Mouse (Mus musculus) liver, postnatal 0 days (tissue): ENCODE results near the gene Tctex1d2. TPM values are rescaled to one million over a fixed set of nuclear protein-coding genes. Genes with fewer than 3 reads are reported as not detected.

ENCODE experiments used
- ATAC-seq: fragments of 200-750 bp; cut with Nextera tagmentation; 2 replicates; pipeline ENCODE4 v1.8.0; 2017; ENCODE audit warnings: mild to moderate bottlenecking, moderate library complexity
- DNase-seq: peaks from one replicate; pipeline ENCODE4 v3.0.0-alpha.2; 2016
- H3K27ac ChIP-seq: fragments of 300-500 bp; sonication (generic); 2 replicates; pipeline ENCODE4 v1.5.1; 2014; ENCODE audit warnings: antibody characterized with exemption, moderate library complexity, mild to moderate bottlenecking, low read depth
- H3K27me3 ChIP-seq: fragments of 300-500 bp; sonication (generic); 2 replicates; pipeline ENCODE4 v1.6.1; 2014; ENCODE audit warnings: low read length, control low read depth, mixed read lengths; ENCODE audit not compliant: insufficient read depth
- H3K36me3 ChIP-seq: fragments of 300-500 bp; sonication (generic); replicated peaks from 2 replicates; pipeline ENCODE4 v1.6.1; 2014; ENCODE audit warnings: mild to moderate bottlenecking, control low read depth, low read length, moderate library complexity, mixed read lengths; ENCODE audit not compliant: insufficient read depth
- H3K4me1 ChIP-seq: fragments of 300-500 bp; sonication (generic); 2 replicates; pipeline ENCODE4 v1.6.1; 2014; ENCODE audit warnings: antibody characterized with exemption, mild to moderate bottlenecking, control low read depth; ENCODE audit not compliant: insufficient read depth
- H3K4me2 ChIP-seq: fragments of 300-500 bp; sonication (generic); 2 replicates; pipeline ENCODE4 v1.6.1; 2014; ENCODE audit warnings: low read depth, mild to moderate bottlenecking, low read length, moderate library complexity, mixed read lengths
- H3K4me3 ChIP-seq: fragments of 300-500 bp; sonication (generic); 2 replicates; pipeline ENCODE4 v1.5.1; 2014; ENCODE audit warnings: low read depth, low read length
- H3K9ac ChIP-seq: fragments of 300-500 bp; sonication (generic); replicated peaks from 2 replicates; pipeline ENCODE4 v1.6.1; 2014; ENCODE audit warnings: mild to moderate bottlenecking, moderate library complexity
- H3K9me3 ChIP-seq: fragments of 300-500 bp; sonication (generic); 2 replicates; pipeline ENCODE4 v1.6.1; 2016; ENCODE audit warnings: mild to moderate bottlenecking, control low read depth, low read length, mixed read lengths
- CTCF ChIP-seq: sonication (generic); IDR thresholded peaks from 2 replicates; pipeline ENCODE4 v1.5.1; 2016; ENCODE audit warnings: antibody characterized with exemption, low read depth
- EP300 ChIP-seq: IDR thresholded peaks from 2 replicates; pipeline ENCODE4 v1.6.1; 2016; ENCODE audit warnings: antibody characterized with exemption, low read depth, mild to moderate bottlenecking
- WGBS: fragments of 180-500 bp; shearing (Covaris S2); extraction: QIAGEN DNeasy Blood & Tissue Kit; methylation state at CpG from one replicate; pipeline ENCODE4 v1.1.7; 2014; ENCODE audit not compliant: insufficient replicate concordance; 5-methylcytosine and 5-hydroxymethylcytosine counted together
- polyA plus RNA-seq: library from polyadenylated mRNA; unstranded; fragments of >200 nt; fragmentation: Nextera tagmentation; extraction: Ambion mirVana; gene quantifications from 2 replicates; pipeline ENCODE4 v1.2.1, GENCODE M21; 2015

The Tctex1d2 gene
- polyA plus RNA-seq, 1 experiment from 2014 or later, result 6.6 TPM

DNA sequence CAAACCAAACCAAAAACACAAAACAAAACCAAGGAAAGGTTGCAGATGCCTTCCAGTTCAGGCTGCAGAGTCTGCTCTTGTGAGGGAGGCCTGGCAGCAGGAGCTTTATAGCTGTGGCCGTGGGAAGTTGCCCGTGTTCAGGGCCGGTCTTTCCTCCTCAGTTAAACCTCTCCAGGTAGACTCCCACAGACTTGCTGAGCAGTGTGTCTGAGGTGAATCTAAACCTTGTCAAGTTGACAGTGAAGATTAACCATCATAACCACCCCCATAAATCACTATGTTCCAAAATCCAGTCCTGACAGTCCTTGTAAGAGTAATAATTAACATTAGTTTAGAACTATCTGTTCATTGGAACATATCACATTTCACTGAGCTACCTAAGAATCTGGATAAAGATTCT lies 8.0 kb downstream of the Tctex1d2 start:
- 90% methylated on average over 3 of the region's 3 CpGs for WGBS
- no peaks in the 10 kb centered on the region for H3K9me3 ChIP-seq
- no peak overlapping the region for H3K9ac ChIP-seq

GRCm38 (mm10) chr16:32430474-32431046 lies 11.1 kb downstream of the Tctex1d2 start, which contains the start of gene Pcyt1a:
Pcyt1a (plus strand) TSS chr16:32430921.
- DNase-seq, result peak; percentile 95
- TF ChIP-seq EP300 (peak; percentile 36; the same call in 1 of the 2 replicates), CTCF (peak; percentile 49)
- H3K9ac ChIP-seq, result peak within 1 kb of the TSS; percentile 98
- H3K27ac ChIP-seq, result peak within 1 kb of the TSS; percentile 96
- peak within 1 kb of the TSS; percentile 90 for H3K4me2 ChIP-seq
- peak; percentile 96 for ATAC-seq
- H3K4me1 ChIP-seq, result peaks cover 36% of the 10 kb centered on the region
- H3K4me3 ChIP-seq, result peak within 1 kb of the TSS; percentile 95
- under 1% methylated on average over 54 of the region's 54 CpGs for WGBS
- no peaks in the 10 kb centered on the region for H3K36me3 ChIP-seq
- no peaks in the 10 kb centered on the region for H3K9me3 ChIP-seq
- H3K27me3 ChIP-seq, result no peaks in the 10 kb centered on the region

More for the DNA sequence above, 8.0 kb downstream of the Tctex1d2 start:
- ATAC-seq, result no peak
- TF ChIP-seq EP300 (no peak), CTCF (no peak)
- DNase-seq, result no peak
- H3K4me2 ChIP-seq, result no peak overlapping the region
- no peak overlapping the region for H3K27ac ChIP-seq
- H3K4me3 ChIP-seq, result no peak overlapping the region
- peaks cover 15% of the 10 kb centered on the region for H3K4me1 ChIP-seq
- no peaks in the 10 kb centered on the region for H3K27me3 ChIP-seq
- no peaks in the 10 kb centered on the region for H3K36me3 ChIP-seq

- Histone ChIP-seq H3K36me3 (no peaks in the 10 kb centered on the region), H3K4me3 (peak overlapping the region; percentile 95), H3K27me3 (no peaks in the 10 kb centered on the region), H3K4me1 (peaks cover 36% of the 10 kb centered on the region), H3K27ac (peak overlapping the region; percentile 96), H3K9ac (peak overlapping the region; percentile 98), H3K9me3 (no peaks in the 10 kb centered on the region), H3K4me2 (peak overlapping the region; percentile 90)
- ATAC-seq (peak; percentile 68), DNase-seq (peak; percentile 71)
- TF ChIP-seq CTCF, result no peak
- TF ChIP-seq EP300, result peak; percentile 1; the same call in 1 of the 2 replicates
- under 1% methylated on average over 28 of the region's 28 CpGs for WGBS
These were observed 11.6 kb downstream of the Tctex1d2 start for GRCm38 (mm10) chr16:32431047-32431591.

GRCm38 (mm10) chr16:32431926-32432325 lies 12.4 kb downstream of the Tctex1d2 start:
- peaks cover 36% of the 10 kb centered on the region for H3K4me1 ChIP-seq
- H3K9ac ChIP-seq, result peak overlapping the region; percentile 98
- peak overlapping the region; percentile 90 for H3K4me2 ChIP-seq
- WGBS, result 77% methylated on average over 1 of the region's 1 CpGs
- H3K27me3 ChIP-seq, result no peaks in the 10 kb centered on the region
- no peaks in the 10 kb centered on the region for H3K9me3 ChIP-seq
- DNase-seq (no peak), ATAC-seq (no peak)
- TF ChIP-seq CTCF (no peak), EP300 (no peak)
- H3K36me3 ChIP-seq, result no peaks in the 10 kb centered on the region
- peak overlapping the region; percentile 96 for H3K27ac ChIP-seq
- H3K4me3 ChIP-seq, result peak overlapping the region; percentile 95

DNA sequence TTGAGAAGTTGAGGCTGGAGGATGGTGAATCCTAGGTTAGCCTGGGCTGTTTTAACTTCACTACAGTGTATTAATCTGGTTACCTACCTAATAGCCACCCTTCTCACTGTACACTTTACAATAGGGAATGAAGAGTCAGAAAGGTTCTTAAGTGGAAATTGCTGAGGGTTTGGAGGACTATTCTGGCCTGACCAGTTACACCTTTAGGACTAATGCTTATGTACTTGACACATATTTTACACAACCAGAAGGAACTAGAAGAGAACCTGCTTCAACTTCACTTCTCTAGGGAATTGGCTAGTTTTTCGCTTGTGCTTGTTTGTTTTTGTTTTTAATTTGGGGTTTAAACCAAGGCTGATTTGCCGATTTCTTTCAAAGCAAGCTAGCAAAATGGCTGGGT lies 13.6 kb downstream of the Tctex1d2 start:
- whole genome bisulfite sequencing, result 80% methylated on average over 2 of the region's 2 CpGs
- ATAC-seq (no peak), DNase-seq (no peak)
- 0 out of 2 replicates have a peak overlapping the region, but pooled peaks have one; percentile 13 for H3K27ac ChIP-seq
- H3K27me3 ChIP-seq, result no peaks in the 10 kb centered on the region
- TF ChIP-seq CTCF, result no peak
- TF ChIP-seq EP300, result no peak
- H3K4me3 ChIP-seq, result no peak overlapping the region
- no peak overlapping the region for H3K9ac ChIP-seq
- peaks cover 38% of the 10 kb centered on the region for H3K4me1 ChIP-seq
- no peaks in the 10 kb centered on the region for H3K9me3 ChIP-seq
- peak overlapping the region; percentile 90 for H3K4me2 ChIP-seq
- H3K36me3 ChIP-seq, result 0 out of 2 replicates have a peak, but pooled peaks cover 5% of the 10 kb centered on the region

GRCm38 (mm10) chr16:32434066-32434465 lies 14.6 kb downstream of the Tctex1d2 start:
- 7% methylated on average over 6 of the region's 6 CpGs for WGBS
- Histone ChIP-seq H3K27me3 (no peaks in the 10 kb centered on the region), H3K9ac (0 out of 2 replicates have a peak overlapping the region, but pooled peaks have one; percentile 13), H3K36me3 (0 out of 2 replicates have a peak, but pooled peaks cover 6% of the 10 kb centered on the region), H3K4me3 (no peak overlapping the region), H3K4me1 (peaks cover 38% of the 10 kb centered on the region), H3K9me3 (no peaks in the 10 kb centered on the region), H3K4me2 (peak overlapping the region; percentile 90), H3K27ac (peak overlapping the region; percentile 61)
- no peak for ATAC-seq
- TF ChIP-seq EP300 (no peak), CTCF (no peak)
- peak; percentile 45 for DNase-seq
